Mouse (Mus musculus) macrophage (primary cell): ENCODE data around the gene Gga3. TPM values are rescaled to one million over a fixed set of nuclear protein-coding genes. Genes with fewer than 3 reads are reported as not detected.

Source experiments
- H3K27ac ChIP-seq: fragments of 350-480 bp; formaldehyde crosslinking; 2 replicates; pipeline ENCODE4 v1.9.0; 2021
- H3K36me3 ChIP-seq: fragments of 350-480 bp; formaldehyde crosslinking; 2 replicates; pipeline ENCODE4 v1.9.0; 2021; ENCODE audit errors: inconsistent target
- H3K4me3 ChIP-seq: fragments of 350-480 bp; formaldehyde crosslinking; 2 replicates; pipeline ENCODE4 v1.9.0; 2021; ENCODE audit errors: inconsistent target
- H3K79me2 ChIP-seq: fragments of 350-480 bp; formaldehyde crosslinking; 2 replicates; pipeline ENCODE4 v1.9.0; 2021; ENCODE audit errors: inconsistent target
- WGBS: methylation state at CpG from one replicate; pipeline ENCODE4 v1.1.7; 2026; ENCODE audit warnings: inconsistent platforms; ENCODE audit not compliant: missing documents; 5-methylcytosine and 5-hydroxymethylcytosine counted together
- polyA plus RNA-seq: library from polyadenylated mRNA; stranded (reverse); fragments of 250-400 nt; gene quantifications from 3 replicates; pipeline ENCODE4 v1.2.4, GENCODE M21; 2018; ENCODE audit warnings: inconsistent platforms

Gga3 gene
- polyA plus RNA-seq, 1 experiment from 2014 or later = 69.3 TPM

DNA sequence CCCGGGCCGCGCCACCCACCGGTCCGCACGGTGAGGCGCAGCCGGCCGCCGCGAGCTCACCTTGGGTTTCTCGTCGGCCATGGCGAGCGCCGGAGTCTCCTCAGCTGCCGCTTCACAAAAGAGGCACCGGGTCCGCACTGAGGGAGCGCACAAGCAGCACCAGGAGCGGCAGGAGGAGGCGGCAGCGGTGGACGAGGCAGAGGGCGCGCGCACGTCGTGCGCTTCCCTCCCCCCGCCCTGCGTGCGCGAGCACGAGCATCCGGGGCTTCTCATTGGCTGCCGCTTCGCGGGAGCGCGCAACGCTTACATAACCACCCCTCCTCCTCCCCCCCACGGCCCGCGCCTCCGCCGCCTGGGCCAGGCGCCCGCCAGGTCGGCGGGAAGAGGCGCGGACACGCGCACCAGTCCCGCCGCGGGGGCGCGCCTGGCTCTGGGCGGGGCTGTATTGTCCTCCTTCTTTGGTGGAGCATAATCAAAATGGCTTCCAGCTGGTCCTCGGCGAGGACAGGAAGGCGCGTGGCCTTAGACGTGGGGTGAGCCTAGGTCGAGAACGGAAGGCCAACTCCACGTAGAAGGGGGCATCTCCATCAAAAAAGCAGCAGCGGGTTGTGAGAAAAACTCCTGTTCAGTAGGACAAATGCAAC is 67.7 kb downstream of the Gga3 start, which contains the start of gene Sumo2:
Sumo2 (minus strand) TSS at position 239 of the 644 bp plus-strand sequence.
- H3K4me3 ChIP-seq = peak within 1 kb of the TSS; percentile 79
- peaks cover 13% of the 10 kb centered on the region for H3K36me3 ChIP-seq
- H3K27ac ChIP-seq = peak within 1 kb of the TSS; percentile 52
- H3K79me2 ChIP-seq = peaks cover 42% of the 10 kb centered on the region
- 2% methylated on average over 42 of the region's 70 CpGs for WGBS

DNA sequence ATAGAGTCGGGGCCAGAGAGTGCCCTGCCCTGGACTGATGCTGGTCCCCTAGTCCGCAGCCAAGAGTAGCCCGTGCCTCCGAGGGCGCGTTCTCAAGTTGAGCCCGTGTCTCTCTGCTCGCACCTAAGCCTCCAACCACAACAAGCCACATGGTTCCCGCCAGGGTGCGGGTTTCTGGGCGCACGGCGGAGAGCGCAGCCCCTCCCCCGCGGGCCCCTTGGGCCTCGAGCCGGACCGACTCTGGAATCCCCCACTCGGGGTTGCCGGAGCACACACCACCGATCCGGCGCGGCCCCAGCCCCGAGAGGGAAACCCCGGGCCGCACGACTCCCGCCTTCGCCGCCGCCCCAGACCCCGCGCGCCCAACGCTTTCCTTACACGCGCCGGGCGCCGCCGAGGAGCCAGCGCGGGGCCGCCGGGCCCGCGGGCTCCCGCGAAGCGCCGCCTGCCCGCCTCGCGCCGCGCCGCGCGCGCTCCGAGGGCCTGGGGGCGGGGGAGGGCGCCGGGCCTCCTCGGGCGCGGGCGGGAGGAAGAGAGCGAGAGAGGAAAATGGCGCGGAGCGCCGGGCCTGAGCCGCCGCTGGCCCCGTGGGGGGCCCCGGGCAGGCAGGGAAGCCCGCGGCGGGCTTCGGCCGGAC is 68.3 kb downstream of the Gga3 start:
- Histone ChIP-seq H3K27ac (peak overlapping the region; percentile 48), H3K4me3 (peak overlapping the region; percentile 79), H3K36me3 (peaks cover 14% of the 10 kb centered on the region), H3K79me2 (peaks cover 49% of the 10 kb centered on the region)
- WGBS = 2% methylated on average over 55 of the region's 84 CpGs

DNA sequence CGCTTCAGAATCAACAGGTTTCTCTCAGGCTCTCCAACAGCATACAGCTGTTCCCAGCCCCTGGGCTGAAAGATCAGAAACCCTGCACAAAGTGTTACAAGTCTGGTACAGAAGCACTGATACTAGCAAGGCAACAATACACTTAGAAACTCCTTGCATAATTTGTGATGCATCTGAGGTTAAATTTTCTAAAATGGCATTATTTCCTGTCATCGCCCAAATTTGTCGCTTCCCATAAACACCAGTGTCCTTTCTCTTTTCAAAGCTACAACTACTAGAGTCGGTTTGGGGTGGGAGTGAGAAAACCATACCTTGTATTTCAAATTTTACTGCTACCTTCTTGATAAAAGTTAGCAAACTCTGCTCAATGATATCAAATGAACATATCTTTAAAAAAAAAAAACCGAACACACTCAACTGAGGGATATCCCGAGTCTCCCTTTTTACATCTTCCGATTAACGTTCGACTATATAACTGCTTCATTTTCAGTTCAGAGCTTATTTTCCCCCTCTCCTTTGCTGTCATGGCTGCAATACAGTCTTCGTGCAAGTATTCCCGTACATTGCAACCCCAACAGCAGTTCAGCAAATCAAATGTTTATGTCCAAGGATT is 69.0 kb downstream of the Gga3 start:
- 3% methylated on average over 11 of the region's 11 CpGs for WGBS
- Histone ChIP-seq H3K36me3 (peaks cover 20% of the 10 kb centered on the region), H3K27ac (peak overlapping the region; percentile 48), H3K79me2 (peaks cover 55% of the 10 kb centered on the region), H3K4me3 (peak overlapping the region; percentile 79)

Other genes with a start within 250 kb of the Gga3 start
- not detected in 3 replicates for gene Hid1, start 236.3 kb downstream of the Gga3 start, polyA plus RNA-seq
- gene Cdr2l, start 222.1 kb downstream of the Gga3 start, polyA plus RNA-seq = 0.06 TPM in 1 of 3 replicates, not detected in the others
- gene Mrpl58, start 200.3 kb downstream of the Gga3 start, polyA plus RNA-seq = 33.0 to 43.0 TPM (median 39.2 TPM) in 3 replicates
- gene Atp5h, start 184.1 kb downstream of the Gga3 start, polyA plus RNA-seq = 377 to 621 TPM (median 390 TPM) in 3 replicates
- 13.7 to 21.3 TPM (median 17.9 TPM) in 3 replicates for gene Kctd2, start 183.9 kb downstream of the Gga3 start, polyA plus RNA-seq
- not detected in 3 replicates for gene Trim80, start 163.5 kb downstream of the Gga3 start, polyA plus RNA-seq
- not detected in 3 replicates for gene Slc16a5, start 141.6 kb downstream of the Gga3 start, polyA plus RNA-seq
- 21.4 to 26.8 TPM (median 22.9 TPM) in 3 replicates for gene Armc7, start 128.4 kb downstream of the Gga3 start, polyA plus RNA-seq
- gene Nt5c, start 112.2 kb downstream of the Gga3 start, polyA plus RNA-seq = 54.5 to 73.7 TPM (median 60.1 TPM) in 3 replicates
- gene Jpt1, start 89.7 kb downstream of the Gga3 start, polyA plus RNA-seq = 68.8 to 166 TPM (median 152 TPM) in 3 replicates
- gene Sumo2, start 67.8 kb downstream of the Gga3 start, polyA plus RNA-seq = 229 to 319 TPM (median 316 TPM) in 3 replicates
- 11.4 to 41.8 TPM (median 14.7 TPM) in 3 replicates for gene Nup85, start 39.6 kb downstream of the Gga3 start, polyA plus RNA-seq
- gene Mrps7, start 126 bp downstream of the Gga3 start, polyA plus RNA-seq = 21.1 to 35.5 TPM (median 25.6 TPM) in 3 replicates
- 24.9 to 57.5 TPM (median 29.7 TPM) in 3 replicates for gene Mif4gd, start 8.9 kb upstream of the Gga3 start, polyA plus RNA-seq
- 14.9 to 26.4 TPM (median 17.0 TPM) in 3 replicates for gene Slc25a19, start 24.2 kb upstream of the Gga3 start, polyA plus RNA-seq
- gene Grb2, start 104.5 kb upstream of the Gga3 start, polyA plus RNA-seq = 265 to 522 TPM (median 418 TPM) in 3 replicates
- gene Tmem94, start 161.4 kb upstream of the Gga3 start, polyA plus RNA-seq = 13.8 to 22.4 TPM (median 14.1 TPM) in 3 replicates
- gene Caskin2, start 209.6 kb upstream of the Gga3 start, polyA plus RNA-seq = 0.86 to 3.1 TPM (median 1.8 TPM) in 3 replicates
- 4.8 to 12.1 TPM (median 7.2 TPM) in 3 replicates for gene Tsen54, start 210.7 kb upstream of the Gga3 start, polyA plus RNA-seq
- gene Llgl2, start 220.0 kb upstream of the Gga3 start, polyA plus RNA-seq = 0.80 to 3.9 TPM (median 2.6 TPM) in 3 replicates